Comparison of ENCODE assay signal across 22 mouse cellular contexts in genomic region chr9:61340333-61340732, GRCm38 (mm10). TPM values are rescaled to one million over a fixed set of nuclear protein-coding genes. Genes with fewer than 3 reads are reported as not detected.
A peak's percentile ranks its signal among the peaks of the same experiment; 100 is the strongest.
DNase-seq lines count a peak whose midpoint lies in the region; ATAC-seq and TF ChIP-seq lines count a peak whose summit lies in the region.
"Had no signal": no experiment of that assay in that cellular context is flagged by ENCODE, and none has a peak within 500 bp of the region (broad histone marks: within the 10 kb centered on the region; RNA-seq: fewer than 3 reads in every experiment).

No protein-coding gene starts in this region.

- H3K4me3 ChIP-seq in kidney, embryonic 16.5 days (ENCODE audit: low read length) = no peak overlapping the region
- H3K4me3 ChIP-seq in kidney, embryonic 14.5 days (ENCODE audit: low read length) = no peak overlapping the region
- H3K4me3 ChIP-seq in intestine, postnatal 0 days (ENCODE audit: low read depth, low read length) = no peak overlapping the region
- H3K4me3 ChIP-seq in stomach, postnatal 0 days (ENCODE audit: low read depth, low read length) = no peak overlapping the region
- H3K4me3 ChIP-seq: embryonic facial prominence, embryonic 15.5 days; erythroblast, embryonic 14.5 days; forebrain, embryonic 10.5 days; heart, embryonic 10.5 days had no signal

- no peak for TF ChIP-seq CTCF in intestine, postnatal 0 days (IDR thresholded peaks at IDR 0.05; ENCODE audit: low read depth)
- TF ChIP-seq CTCF in stomach, postnatal 0 days (IDR thresholded peaks at IDR 0.05; ENCODE audit: low read depth) = no peak

- no peak for TF ChIP-seq EP300 in stomach, postnatal 0 days (optimal IDR thresholded peaks at IDR 0.05)

- DNase-seq in kidney, adult 11 months = peak; percentile 60
- DNase-seq in kidney, adult 9 months = peak; percentile 73
- DNase-seq in stomach, postnatal 0 days (ENCODE audit: low spot score) = peak; percentile 42
- no peak for DNase-seq in gastrocnemius, postnatal 36 days
- DNase-seq: adrenal gland, adult 8-10 months; adrenal gland, postnatal 36 days; B cell, adult 2 months; cerebellum, adult 8-10 months; cerebellum, postnatal 14 days; embryo, embryonic 11 days; heart, adult 18-20 months; heart, postnatal 14 days had no signal

- H3K9ac ChIP-seq in kidney, embryonic 16.5 days (replicated peaks; ENCODE audit: low read length) = no peak overlapping the region
- H3K9ac ChIP-seq in kidney, embryonic 14.5 days (ENCODE audit: low read depth, low read length) = no peak overlapping the region
- no peak overlapping the region for H3K9ac ChIP-seq in intestine, postnatal 0 days (ENCODE audit: low read depth, low read length)
- H3K9ac ChIP-seq in stomach, postnatal 0 days (ENCODE audit: low read length) = no peak overlapping the region
- H3K9ac ChIP-seq: embryonic facial prominence, embryonic 15.5 days had no signal

- 92% methylated on average over 2 of the region's 2 CpGs for WGBS in kidney, embryonic 16.5 days
- WGBS in kidney, embryonic 14.5 days = 87% methylated on average over 2 of the region's 2 CpGs
- WGBS in intestine, postnatal 0 days = 72% methylated on average over 2 of the region's 2 CpGs
- WGBS in stomach, postnatal 0 days = 71% methylated on average over 2 of the region's 2 CpGs

- no peak overlapping the region for H3K4me2 ChIP-seq in kidney, embryonic 16.5 days (replicated peaks; ENCODE audit: low read depth, low read length)
- no peak overlapping the region for H3K4me2 ChIP-seq in kidney, embryonic 14.5 days (replicated peaks; ENCODE audit: low read depth, low read length)
- no peak overlapping the region for H3K4me2 ChIP-seq in intestine, postnatal 0 days (replicated peaks; ENCODE audit: low read depth)
- H3K4me2 ChIP-seq in stomach, postnatal 0 days (replicated peaks; ENCODE audit: low read depth) = no peak overlapping the region
- H3K4me2 ChIP-seq: embryonic facial prominence, embryonic 15.5 days had no signal

- no peaks in the 10 kb centered on the region for H3K9me3 ChIP-seq in kidney, embryonic 16.5 days (ENCODE audit: low read length)
- no peaks in the 10 kb centered on the region for H3K9me3 ChIP-seq in kidney, embryonic 14.5 days (ENCODE audit: control insufficient read depth, low read length)
- H3K9me3 ChIP-seq in intestine, postnatal 0 days (ENCODE audit: control insufficient read depth) = no peaks in the 10 kb centered on the region
- H3K9me3 ChIP-seq in stomach, postnatal 0 days (ENCODE audit: control insufficient read depth, low read length) = no peaks in the 10 kb centered on the region
- H3K9me3 ChIP-seq: embryonic facial prominence, embryonic 15.5 days; forebrain, embryonic 10.5 days; G1E; heart, embryonic 10.5 days had no signal

- no peak overlapping the region for H3K27ac ChIP-seq in kidney, embryonic 16.5 days (ENCODE audit: low read length)
- H3K27ac ChIP-seq in kidney, embryonic 14.5 days (ENCODE audit: low read depth, low read length) = no peak overlapping the region
- H3K27ac ChIP-seq in intestine, postnatal 0 days (ENCODE audit: low read depth, low read length) = no peak overlapping the region
- H3K27ac ChIP-seq in stomach, postnatal 0 days (replicated peaks) = no peak overlapping the region
- H3K27ac ChIP-seq: embryonic facial prominence, embryonic 15.5 days; heart, embryonic 10.5 days had no signal

- peaks cover 52% of the 10 kb centered on the region for H3K4me1 ChIP-seq in kidney, embryonic 16.5 days (ENCODE audit: insufficient read depth, low read length)
- peaks cover 29% of the 10 kb centered on the region for H3K4me1 ChIP-seq in kidney, embryonic 14.5 days (ENCODE audit: control insufficient read depth, insufficient read depth, low read length)
- H3K4me1 ChIP-seq in intestine, postnatal 0 days (replicated peaks; ENCODE audit: control insufficient read depth, insufficient read depth, low read length) = no peaks in the 10 kb centered on the region
- H3K4me1 ChIP-seq in stomach, postnatal 0 days (replicated peaks; ENCODE audit: control insufficient read depth, insufficient read depth) = no peaks in the 10 kb centered on the region

- no peaks in the 10 kb centered on the region for H3K36me3 ChIP-seq in kidney, embryonic 16.5 days (ENCODE audit: insufficient read depth, low read length)
- H3K36me3 ChIP-seq in kidney, embryonic 14.5 days (ENCODE audit: control insufficient read depth, insufficient read depth, low read length) = no peaks in the 10 kb centered on the region
- no peaks in the 10 kb centered on the region for H3K36me3 ChIP-seq in intestine, postnatal 0 days (ENCODE audit: control insufficient read depth, insufficient read depth)
- no peaks in the 10 kb centered on the region for H3K36me3 ChIP-seq in stomach, postnatal 0 days (ENCODE audit: control insufficient read depth, insufficient read depth, low read length)
- H3K36me3 ChIP-seq: embryonic facial prominence, embryonic 15.5 days; forebrain, embryonic 10.5 days; G1E; heart, embryonic 10.5 days had no signal

- intact Hi-C loops in gastrocnemius, postnatal 36 days (cut with DNase I) = no loop called here

- ATAC-seq in kidney, embryonic 16.5 days (ENCODE audit: low FRiP score, low TSS enrichment) = no peak
- no peak for ATAC-seq in kidney, embryonic 14.5 days (ENCODE audit: low FRiP score, low TSS enrichment)
- ATAC-seq in intestine, postnatal 0 days = peak; percentile 52; the same call in 1 of the 2 replicates
- peak; percentile 42; the same call in 1 of the 2 replicates for ATAC-seq in stomach, postnatal 0 days (ENCODE audit: low FRiP score, low TSS enrichment)
- ATAC-seq: CD4-positive, CD25-positive, alpha-beta regulatory T cell, adult 4 months; forebrain, embryonic 14.5 days had no signal

- peaks cover 50% of the 10 kb centered on the region for H3K27me3 ChIP-seq in kidney, embryonic 16.5 days (ENCODE audit: insufficient read depth, low read length)
- peaks cover 23% of the 10 kb centered on the region; the same call in 1 of the 2 replicates for H3K27me3 ChIP-seq in kidney, embryonic 14.5 days (ENCODE audit: control insufficient read depth, insufficient read depth, low read length)
- 0 out of 2 replicates have a peak, but pooled peaks cover 4% of the 10 kb centered on the region for H3K27me3 ChIP-seq in intestine, postnatal 0 days (replicated peaks; ENCODE audit: control insufficient read depth, insufficient read depth, low read length)
- no peaks in the 10 kb centered on the region for H3K27me3 ChIP-seq in stomach, postnatal 0 days (ENCODE audit: control insufficient read depth, insufficient read depth, low read length)

RNA-seq across cellular contexts. Expression of gene Tle3, which starts 31.8 kb away (rescaled TPM):
- 26.0 and 30.8 TPM in 2 replicates for polyA plus RNA-seq in kidney, embryonic 16.5 days (2015; fragmentation: Nextera tagmentation; extraction: Ambion mirVana)
- polyA plus RNA-seq in kidney, embryonic 14.5 days (2014; fragmentation: Nextera tagmentation; extraction: Ambion mirVana) = 29.6 and 33.7 TPM in 2 replicates
- polyA plus RNA-seq in intestine, postnatal 0 days (2015; fragmentation: Nextera tagmentation; extraction: Ambion mirVana) = 24.3 and 28.6 TPM in 2 replicates
- 16.8 and 18.2 TPM in 2 replicates for polyA plus RNA-seq in stomach, postnatal 0 days (2015; fragmentation: Nextera tagmentation; extraction: Ambion mirVana)
- total RNA-seq in gastrocnemius, postnatal 36 days (2021) = 1 to 10 TPM; 6.3 to 7.0 TPM

Comparison
In these comparisons a context has a peak if more than half of its experiments do, and no peak if none do; other contexts are left out.
1. DNase-seq: peak in kidney, adult 11 months (single experiment), kidney, adult 9 months (single experiment) and stomach, postnatal 0 days (single experiment); none in gastrocnemius, postnatal 36 days (0 of 2).
2. ATAC-seq: peak in intestine, postnatal 0 days (single experiment) and stomach, postnatal 0 days (single experiment); none in kidney, embryonic 16.5 days (single experiment) and kidney, embryonic 14.5 days (single experiment).